Mouse (Mus musculus): Measurements from ENCODE around the gene Tmem243. TPM values are rescaled to one million over a fixed set of nuclear protein-coding genes. Genes with fewer than 3 reads are reported as not detected.

Gene Tmem243
- polyA plus RNA-seq (2015; fragmentation: Nextera tagmentation; extraction: Ambion mirVana), result 21.3 and 27.5 TPM in 2 replicates

- peak; percentile 71 for DNase-seq (ENCODE audit: low spot score)
Observed at GRCm38 (mm10) chr5:9100207-9100848, at the start of gene Tmem243. Tmem243 (plus strand) TSS chr5:9100668.

- DNase-seq (ENCODE audit: low spot score), result peak; percentile 67
Observed at GRCm38 (mm10) chr5:9056020-9056660, 44.3 kb upstream of the Tmem243 start.

GRCm38 (mm10) chr5:9057277-9057879 is 43.1 kb upstream of the Tmem243 start:
- DNase-seq (ENCODE audit: low spot score), result no peak

GRCm38 (mm10) chr5:9059303-9060023 is 41.0 kb upstream of the Tmem243 start:
- DNase-seq (ENCODE audit: low spot score), result no peak

GRCm38 (mm10) chr5:9060228-9060627 is 40.2 kb upstream of the Tmem243 start:
- DNase-seq (ENCODE audit: low spot score), result no peak

DNA sequence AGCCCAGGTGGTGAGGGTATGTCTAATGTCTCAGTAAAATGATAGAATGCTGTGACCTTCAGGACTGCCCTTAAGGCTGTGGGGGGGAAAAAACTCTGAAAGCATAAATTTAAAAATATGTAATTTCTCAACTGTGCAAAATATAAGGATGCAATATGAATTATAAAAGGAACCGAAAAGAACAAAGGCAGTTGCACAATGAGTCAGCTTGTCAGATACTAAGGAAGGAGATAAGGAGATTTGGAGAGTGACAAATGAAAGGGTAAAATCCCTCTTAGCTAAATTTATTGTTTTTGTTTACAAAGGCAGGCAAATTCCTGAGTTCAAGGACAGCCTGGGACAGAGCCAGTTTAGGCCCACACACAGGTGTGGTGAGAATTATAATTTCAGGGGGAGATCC is 36.3 kb upstream of the Tmem243 start:
- DNase-seq (ENCODE audit: low spot score), result no peak

- DNase-seq (ENCODE audit: low spot score), result no peak
Observed at GRCm38 (mm10) chr5:9068886-9069285, 31.6 kb upstream of the Tmem243 start.

GRCm38 (mm10) chr5:9069599-9070209 is 30.8 kb upstream of the Tmem243 start:
- DNase-seq (ENCODE audit: low spot score), result no peak

DNA sequence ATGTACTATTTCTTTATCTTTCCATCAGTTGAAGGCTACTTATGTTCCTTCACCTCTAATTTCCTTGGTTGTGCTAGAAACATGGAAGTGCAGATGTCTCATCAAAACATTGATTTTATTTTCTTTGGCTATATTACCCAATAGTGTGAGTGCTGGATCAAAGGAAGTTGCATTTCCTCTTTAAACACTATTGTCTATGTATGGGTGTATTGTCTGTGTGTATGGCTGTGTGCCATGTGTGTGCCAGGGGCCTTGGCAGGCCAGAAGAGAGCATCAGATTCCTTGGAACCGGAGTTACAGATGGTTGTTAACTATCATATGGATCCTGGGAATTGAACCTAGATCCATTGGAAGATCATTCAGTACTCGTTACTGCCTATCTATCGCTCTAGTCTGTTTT is 29.1 kb upstream of the Tmem243 start:
- no peak for DNase-seq (ENCODE audit: low spot score)

DNA sequence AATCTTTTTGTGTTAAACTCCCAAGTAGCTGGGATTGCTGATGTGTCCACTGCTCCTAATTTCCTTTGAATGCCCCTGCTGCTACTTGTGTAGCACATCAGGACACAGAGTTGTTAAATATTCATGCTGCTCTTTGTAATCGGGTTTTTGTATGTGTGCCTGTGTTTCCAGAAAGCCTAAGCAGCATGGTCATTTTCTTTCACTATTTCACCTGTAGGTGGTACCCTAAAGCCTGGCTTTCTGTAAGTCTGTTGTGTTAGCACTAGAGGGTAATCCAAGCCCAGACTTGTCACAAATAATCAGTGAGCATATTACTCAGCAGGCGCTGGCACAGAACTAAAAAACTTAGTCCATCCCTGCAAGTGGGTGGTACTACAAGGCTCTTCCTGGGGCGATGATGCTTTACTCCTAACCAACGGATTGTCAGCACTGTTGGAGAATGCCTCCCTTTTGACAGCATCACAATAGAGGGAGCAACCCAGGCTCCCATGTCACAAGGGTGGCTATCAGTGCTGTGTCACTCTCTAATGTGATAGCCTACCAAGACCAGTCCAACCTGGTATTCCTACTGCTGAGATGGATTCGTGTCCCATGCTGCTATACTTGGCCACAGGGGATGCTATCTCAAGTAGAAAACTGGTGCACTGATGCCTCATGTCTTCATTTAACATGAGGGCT is 27.2 kb upstream of the Tmem243 start:
- DNase-seq (ENCODE audit: low spot score), result peak; percentile 40

DNA sequence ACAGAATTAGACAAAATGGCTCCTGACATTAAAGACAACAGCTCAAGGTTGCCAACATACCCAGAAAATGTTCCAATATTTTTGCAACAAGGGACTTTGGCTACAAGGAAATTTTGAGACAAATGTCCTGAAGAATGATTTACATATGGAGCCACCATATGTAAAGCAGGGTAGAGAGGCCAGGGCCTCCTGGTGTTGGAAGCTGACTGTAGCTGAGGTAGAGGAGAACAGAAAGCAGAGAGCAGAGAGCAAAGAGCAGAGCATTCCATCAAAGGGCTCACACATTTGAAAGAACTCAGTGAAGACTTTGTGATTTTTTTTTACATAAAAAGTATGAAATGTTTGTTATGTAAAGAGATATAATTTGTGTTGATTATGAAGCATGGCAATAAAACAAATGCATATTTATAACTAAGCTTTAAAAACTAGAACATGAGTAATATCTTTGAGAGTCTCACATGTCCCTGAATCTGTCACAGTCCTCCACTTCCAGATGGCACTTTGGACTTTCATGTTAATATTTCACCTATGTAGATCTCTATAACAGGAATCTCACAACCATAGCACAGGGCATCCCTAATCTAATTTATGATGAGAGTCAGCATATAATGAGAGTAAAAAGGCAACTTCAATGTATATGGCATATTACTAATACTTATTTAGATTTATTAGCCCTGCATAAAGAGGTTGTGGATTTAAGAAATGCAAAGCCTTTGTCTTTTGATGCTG is 20.5 kb upstream of the Tmem243 start:
- no peak for DNase-seq (ENCODE audit: low spot score)

- DNase-seq (ENCODE audit: low spot score), result peak; percentile 65
Observed at GRCm38 (mm10) chr5:9086924-9087719, 13.3 kb upstream of the Tmem243 start.

- no peak for DNase-seq (ENCODE audit: low spot score)
Observed at GRCm38 (mm10) chr5:9090493-9091106, 9.9 kb upstream of the Tmem243 start.

- DNase-seq (ENCODE audit: low spot score), result no peak
Observed at GRCm38 (mm10) chr5:9092716-9093115, 7.8 kb upstream of the Tmem243 start.

- no peak for DNase-seq (ENCODE audit: low spot score)
Observed at GRCm38 (mm10) chr5:9093490-9093889, 7.0 kb upstream of the Tmem243 start.

DNA sequence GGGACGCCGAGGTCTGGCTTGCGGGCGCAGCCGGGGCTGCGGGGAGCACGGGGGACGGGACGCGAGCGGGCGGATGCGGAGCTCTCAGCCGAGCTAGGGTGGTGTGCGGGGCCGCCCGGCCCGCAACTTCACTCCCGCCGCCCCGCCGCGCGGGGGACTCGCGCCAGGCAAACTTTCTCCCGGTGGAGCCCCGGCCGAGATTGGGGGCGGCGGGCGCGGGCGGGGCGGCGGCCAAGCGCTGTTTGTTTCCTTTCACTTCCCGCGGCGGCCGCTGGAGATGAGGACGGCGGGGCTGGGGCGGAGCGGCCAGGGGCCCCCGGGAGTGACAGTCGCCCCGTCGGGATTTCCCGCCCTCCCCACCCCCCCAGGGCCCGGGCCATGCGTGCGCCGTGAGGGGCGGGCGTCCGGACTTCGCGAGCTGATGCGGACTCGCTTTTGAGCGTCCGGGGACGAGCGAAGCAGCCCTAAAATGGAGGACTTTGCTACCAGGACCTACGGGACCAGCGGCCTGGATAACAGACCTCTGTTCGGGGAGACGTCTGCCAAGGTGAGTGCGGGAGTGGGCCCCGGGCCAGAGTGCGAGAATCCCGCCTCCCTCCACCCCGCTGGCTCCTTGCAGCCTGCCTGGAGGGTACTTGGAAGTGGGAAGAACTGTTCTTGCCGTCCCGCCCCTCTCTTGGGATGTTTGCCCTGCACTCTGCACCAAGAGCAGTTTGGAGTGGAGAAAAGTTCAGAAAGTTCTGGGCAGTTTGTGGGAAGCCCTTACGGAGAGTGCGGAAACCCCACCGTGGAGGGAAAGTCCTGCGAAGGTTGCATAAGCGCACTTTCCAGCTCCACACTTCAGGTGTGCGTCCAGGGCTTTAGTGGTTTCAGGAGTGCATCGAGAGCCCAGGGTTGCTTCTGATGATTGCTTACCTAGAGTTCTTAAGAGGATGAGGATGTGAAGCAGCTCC is 657 bp downstream of the Tmem243 start:
- peak; percentile 38 for DNase-seq (ENCODE audit: low spot score)

GRCm38 (mm10) chr5:9102696-9103095 is 2.2 kb downstream of the Tmem243 start:
- DNase-seq (ENCODE audit: low spot score), result no peak

DNA sequence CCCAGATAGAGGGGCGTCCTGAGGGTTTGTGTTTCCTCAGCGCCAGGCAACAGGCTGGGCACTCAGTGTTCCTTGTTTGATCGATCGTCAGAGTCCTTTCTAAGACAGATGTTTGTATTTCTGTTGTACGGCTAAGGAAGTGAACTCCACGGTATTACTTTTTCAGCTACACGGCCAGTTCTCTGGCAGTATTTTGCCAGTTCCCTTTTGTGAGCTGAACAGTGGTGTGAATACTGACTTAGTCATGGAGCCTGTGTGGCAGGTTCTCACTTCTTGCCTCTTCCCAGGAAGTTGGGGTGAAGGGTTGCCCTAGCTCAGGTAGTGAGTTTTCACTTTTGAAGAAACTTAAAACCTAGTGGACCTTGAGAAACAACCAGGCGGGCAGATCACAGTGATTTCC is 3.5 kb downstream of the Tmem243 start:
- DNase-seq (ENCODE audit: low spot score), result no peak
